ENCODE assay signal across 21 mouse cellular contexts in the genomic region with DNA sequence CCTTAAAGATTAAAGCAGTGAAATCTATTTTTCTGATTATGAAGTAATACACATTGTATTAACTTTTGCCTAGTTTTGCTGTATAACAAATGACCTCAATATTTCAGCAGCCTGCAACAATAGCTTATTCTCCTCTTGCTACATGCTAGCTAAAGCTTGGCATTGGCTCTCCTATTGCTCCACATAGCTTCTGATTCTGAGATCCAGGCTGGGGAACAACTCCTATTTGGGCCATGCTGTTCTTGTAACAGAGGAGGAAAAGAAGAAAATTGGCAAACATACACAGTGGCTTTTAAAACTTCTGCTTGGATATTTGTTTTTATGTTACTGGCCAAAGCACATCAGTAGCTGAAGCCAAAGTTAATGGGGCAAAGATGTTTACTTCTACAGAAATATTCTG. TPM values are rescaled to one million over a fixed set of nuclear protein-coding genes. Genes with fewer than 3 reads are reported as not detected.
DNase-seq lines count a peak whose midpoint lies in the region; ATAC-seq and TF ChIP-seq lines count a peak whose summit lies in the region.
"Had no signal": no experiment of that assay in that cellular context is flagged by ENCODE, and none has a peak within 500 bp of the region (broad histone marks: within the 10 kb centered on the region; RNA-seq: fewer than 3 reads in every experiment).

No protein-coding gene starts in this region.

- H3K36me3 ChIP-seq in kidney, embryonic 16.5 days (ENCODE audit: insufficient read depth, low read length): no peaks in the 10 kb centered on the region
- H3K36me3 ChIP-seq: neural tube, embryonic 15.5 days had no signal

- H3K4me2 ChIP-seq in kidney, embryonic 16.5 days (replicated peaks; ENCODE audit: low read depth, low read length): no peak overlapping the region
- H3K4me2 ChIP-seq: hindbrain, embryonic 14.5 days; neural tube, embryonic 15.5 days had no signal

- no peak overlapping the region for H3K4me3 ChIP-seq in layer of hippocampus, adult 2 months
- H3K4me3 ChIP-seq in kidney, embryonic 16.5 days (ENCODE audit: low read length): no peak overlapping the region
- H3K4me3 ChIP-seq: erythroblast, embryonic 14.5 days; neural tube, embryonic 15.5 days had no signal

- no peak for TF ChIP-seq CTCF in layer of hippocampus, adult 2 months (conservative IDR thresholded peaks at IDR 0.05)

- ATAC-seq in kidney, embryonic 16.5 days (ENCODE audit: low FRiP score, low TSS enrichment): no peak

- peak overlapping the region; percentile 88 for H3K27ac ChIP-seq in layer of hippocampus, adult 2 months
- no peak overlapping the region for H3K27ac ChIP-seq in kidney, embryonic 16.5 days (ENCODE audit: low read length)
- H3K27ac ChIP-seq: hindbrain, embryonic 14.5 days; liver, embryonic 14.5 days; neural tube, embryonic 15.5 days had no signal

- H3K9me3 ChIP-seq in kidney, embryonic 16.5 days (ENCODE audit: low read length): no peaks in the 10 kb centered on the region
- H3K9me3 ChIP-seq: neural tube, embryonic 15.5 days had no signal

- peak; percentile 34 for DNase-seq in cerebellum, adult 9-10 months
- DNase-seq in cerebellum, adult 9-11 months: no peak
- DNase-seq in layer of hippocampus, adult 2 months (ENCODE audit: low spot score in 2 of 2): peak in 1 of 2 experiments; percentile 44
- DNase-seq in layer of hippocampus, postnatal 10 days (ENCODE audit: low spot score in 2 of 2): no peak
- peak; percentile 24 for DNase-seq in 416B (ENCODE audit: low read depth)
- DNase-seq in fibroblast of lung, adult 2 months (ENCODE audit: low read depth): peak; percentile 55
- DNase-seq in kidney, postnatal 14 days: no peak
- DNase-seq: cerebellum, postnatal 10 days; kidney, adult 11 months; left cerebral cortex, postnatal 4 days had no signal

- no peaks in the 10 kb centered on the region for H3K4me1 ChIP-seq in kidney, embryonic 16.5 days (ENCODE audit: insufficient read depth, low read length)
- H3K4me1 ChIP-seq: neural tube, embryonic 15.5 days had no signal

- no peaks in the 10 kb centered on the region for H3K27me3 ChIP-seq in kidney, embryonic 16.5 days (ENCODE audit: insufficient read depth, low read length)
- H3K27me3 ChIP-seq: neural tube, embryonic 15.5 days had no signal

- no peak overlapping the region for H3K9ac ChIP-seq in kidney, embryonic 16.5 days (replicated peaks; ENCODE audit: low read length)
- H3K9ac ChIP-seq: hindbrain, embryonic 14.5 days; liver, embryonic 14.5 days; neural tube, embryonic 15.5 days had no signal

RNA-seq across cellular contexts. Expression of gene Gphn, which starts 23.0 kb away (rescaled TPM):
- total RNA-seq in layer of hippocampus, adult 2 months (2021): 10 to 100 TPM; 66.2 to 71.3 TPM
- 10 to 100 TPM; 81.7 to 83.3 TPM for total RNA-seq in layer of hippocampus, postnatal 10 days (2021)
- polyA plus RNA-seq in kidney, embryonic 16.5 days (2015; fragmentation: Nextera tagmentation; extraction: Ambion mirVana): 16.9 and 17.4 TPM in 2 replicates

RNA-seq across cellular contexts. Expression of gene Gm6657, which starts 55.1 kb away (rescaled TPM):
- total RNA-seq in layer of hippocampus, adult 2 months (2021): not detected
- not detected for total RNA-seq in layer of hippocampus, postnatal 10 days (2021)
- polyA plus RNA-seq in kidney, embryonic 16.5 days (2015; fragmentation: Nextera tagmentation; extraction: Ambion mirVana): not detected in 2 replicates
- total RNA-seq: ES-E14; left cerebral cortex, postnatal 4 days; monocyte, adult 5-6 weeks had no signal
- polyA plus RNA-seq: C2C12; erythroblast, embryonic 14.5 days; frontal cortex, adult 2 months; heart, embryonic 14.5 days; hindbrain, embryonic 14.5 days; large intestine, adult 2 months; liver, embryonic 14.5 days; neural tube, embryonic 15.5 days had no signal

Comparison
In these comparisons a context has a peak if more than half of its experiments do, and no peak if none do; other contexts are left out.
1. DNase-seq: peak in cerebellum, adult 9-10 months (single experiment), 416B (single experiment) and fibroblast of lung, adult 2 months (single experiment); none in cerebellum, adult 9-11 months (single experiment), layer of hippocampus, postnatal 10 days (0 of 2) and kidney, postnatal 14 days (single experiment).